ENCODE assay signal across 8 mouse cellular contexts in the genomic region with DNA sequence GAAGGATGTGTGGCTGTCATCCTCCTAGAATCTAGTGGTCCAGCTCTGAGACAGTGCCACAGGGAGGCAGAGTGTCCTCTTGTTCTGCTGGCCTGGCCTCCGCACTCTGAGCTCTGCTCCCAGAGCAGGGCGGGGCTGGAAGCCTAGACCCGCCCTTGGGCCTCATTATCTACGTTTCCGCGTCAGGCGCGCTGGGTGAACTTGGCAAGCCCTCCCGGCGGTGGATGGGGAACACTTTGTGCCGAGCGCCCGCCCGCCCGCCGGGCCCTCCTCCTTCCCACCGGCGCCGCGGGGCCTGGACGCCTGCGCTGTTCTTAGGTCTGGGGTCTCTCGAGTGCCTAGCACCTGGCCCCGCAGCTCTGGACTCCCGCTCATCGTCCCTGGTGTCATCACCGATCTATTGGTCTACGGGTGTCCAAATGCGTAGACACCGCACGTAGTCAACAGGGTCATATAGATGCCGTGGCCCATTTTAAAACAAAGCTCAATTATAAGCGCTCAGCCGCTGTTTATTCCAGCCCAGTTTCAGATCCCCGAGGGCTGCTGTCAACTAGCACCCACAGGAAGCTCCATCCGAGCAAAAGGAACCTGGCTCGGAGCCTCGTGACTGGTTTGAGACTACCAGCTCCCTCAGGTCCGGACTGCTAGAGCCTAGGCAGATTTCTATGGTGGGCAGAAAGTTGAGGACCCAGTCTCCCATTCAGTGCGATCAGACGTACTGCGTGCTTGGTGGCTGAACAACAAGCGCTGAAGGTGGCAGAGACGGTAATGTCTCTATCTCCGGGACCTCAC. TPM values are rescaled to one million over a fixed set of nuclear protein-coding genes. Genes with fewer than 3 reads are reported as not detected.
DNase-seq lines count a peak whose midpoint lies in the region; ATAC-seq and TF ChIP-seq lines count a peak whose summit lies in the region.

No protein-coding gene starts in this region.

- WGBS in lung, adult 2 months: under 1% methylated on average over 45 of the region's 45 CpGs
- WGBS in neural tube, embryonic 14.5 days: under 1% methylated on average over 43 of the region's 45 CpGs

- H3K4me3 ChIP-seq in lung, adult 2 months (replicated peaks; ENCODE audit: extremely low read depth, low read depth, low read length): peak overlapping the region; percentile 86
- peak overlapping the region; percentile 47 for H3K4me3 ChIP-seq in neural tube, embryonic 14.5 days (ENCODE audit: low read depth, low read length)

- peak; percentile 75 for DNase-seq in MEL-GATA-1-ER (ENCODE audit: extremely low read depth, low read depth)
- DNase-seq in cerebellum, adult 8-10 months: peak; percentile 88
- DNase-seq in layer of hippocampus, adult 8-10 months (ENCODE audit: low spot score in 2 of 2): peak; percentile 67 to 68
- peak; percentile 91 for DNase-seq in lung, adult 2 months
- DNase-seq in testis, postnatal 10 days (ENCODE audit: low spot score): peak; percentile 84

- peak; percentile 70 for TF ChIP-seq POLR2A in lung, adult 2 months (IDR thresholded peaks at IDR 0.05; ENCODE audit: borderline replicate concordance, extremely low read depth, low read depth, low read length)

- peak overlapping the region; percentile 57 for H3K9ac ChIP-seq in neural tube, embryonic 14.5 days (replicated peaks; ENCODE audit: low read depth, low read length)

- H3K27me3 ChIP-seq in neural tube, embryonic 14.5 days (ENCODE audit: control insufficient read depth, insufficient read depth, low read length): peaks cover 12% of the 10 kb centered on the region

- H3K4me2 ChIP-seq in neural tube, embryonic 14.5 days (ENCODE audit: low read depth, low read length): peak overlapping the region; percentile 100

- H3K36me3 ChIP-seq in neural tube, embryonic 14.5 days (ENCODE audit: control insufficient read depth, insufficient read depth, low read length): no peaks in the 10 kb centered on the region

- no peaks in the 10 kb centered on the region for H3K9me3 ChIP-seq in neural tube, embryonic 14.5 days (ENCODE audit: control insufficient read depth, low read length)

- peak; percentile 47 for TF ChIP-seq CTCF in lung, adult 2 months (IDR thresholded peaks at IDR 0.05; ENCODE audit: insufficient read depth, low read length)

- H3K4me1 ChIP-seq in lung, adult 2 months (ENCODE audit: control insufficient read depth, insufficient read depth, low read length): 0 out of 2 replicates have a peak, but pooled peaks cover 3% of the 10 kb centered on the region
- peaks cover 19% of the 10 kb centered on the region; the same call in 1 of the 2 replicates for H3K4me1 ChIP-seq in neural tube, embryonic 14.5 days (ENCODE audit: control insufficient read depth, insufficient read depth, low read length)

- peak; percentile 64 for ATAC-seq in frontal cortex, adult (ENCODE audit: low TSS enrichment)
- peak; percentile 89 to 91 for ATAC-seq in hematopoietic stem cell, adult 5-6 weeks (replicated peaks in 1 of 2; ENCODE audit: insufficient read depth in 1 of 2, low FRiP score in 2 of 2, low TSS enrichment in 1 of 2, low read depth in 1 of 2, poor library complexity in 2 of 2, severe bottlenecking in 2 of 2)
- ATAC-seq in neural tube, embryonic 14.5 days (ENCODE audit: low read depth): peak; percentile 62; the same call in 1 of the 2 replicates

- no peak overlapping the region for H3K27ac ChIP-seq in neural tube, embryonic 14.5 days (ENCODE audit: low read depth, low read length)

RNA-seq across cellular contexts. Expression of gene Eva1c, which starts 3.6 kb away (rescaled TPM):
- not detected in 2 replicates for total RNA-seq in hematopoietic stem cell, adult 5-6 weeks (2017)
- 1 to 10 TPM; 1.9 to 3.8 (median 2.6) TPM for total RNA-seq in layer of hippocampus, adult 8-10 months (2022)
- 8.9 and 14.2 TPM in 2 replicates for polyA plus RNA-seq in lung, adult 2 months (2012; rRNA removed)
- 2.1 and 2.2 TPM in 2 replicates for polyA plus RNA-seq in neural tube, embryonic 14.5 days (2014; fragmentation: Nextera tagmentation; extraction: Ambion mirVana)

RNA-seq across cellular contexts. Expression of gene Urb1, which starts 19.9 kb away (rescaled TPM):
- total RNA-seq in hematopoietic stem cell, adult 5-6 weeks (2017): 9.8 and 11.1 TPM in 2 replicates
- 10 to 100 TPM; 14.4 to 20.9 (median 19.1) TPM for total RNA-seq in layer of hippocampus, adult 8-10 months (2022)
- polyA plus RNA-seq in lung, adult 2 months (2012; rRNA removed): 4.0 TPM in 2 replicates
- 11.5 and 13.4 TPM in 2 replicates for polyA plus RNA-seq in neural tube, embryonic 14.5 days (2014; fragmentation: Nextera tagmentation; extraction: Ambion mirVana)
